Mouse (Mus musculus): ENCODE measurements at regions not wholly inside any gene's neighbourhood (a gene's known extent, or its start where the extent isn't known, plus 50 kb on each side); places are given as distances from the start of the nearest gene placed in this dataset.

- TF ChIP-seq EP300 (IDR thresholded peaks at IDR 0.05; ENCODE audit: low read depth in 1 of 2, low read length in 2 of 2): no peak
- no peak for TF ChIP-seq HCFC1 (IDR thresholded peaks at IDR 0.05; ENCODE audit: low read depth, low read length)
- no peak for TF ChIP-seq ZMIZ1 (IDR thresholded peaks at IDR 0.05; ENCODE audit: low read depth, low read length)
- TF ChIP-seq UBTF (IDR thresholded peaks at IDR 0.05; ENCODE audit: borderline replicate concordance, insufficient read depth, low read depth, low read length): no peak
- no peak for TF ChIP-seq CHD1 (IDR thresholded peaks at IDR 0.05; ENCODE audit: low read depth, low read length)
Measured at GRCm38 (mm10) chr3:65442946-65443345, 50.5 kb upstream of the Ssr3 start (continued).

GRCm38 (mm10) chr3:65442269-65442668 lies 49.8 kb upstream of the Ssr3 start:
- H3K36me3 ChIP-seq (ENCODE audit: control insufficient read depth in 1 of 2, insufficient read depth in 2 of 2, low read length in 2 of 2): peaks cover 0 to 6% of the 10 kb centered on the region in 2 experiments; a peak in 2 of 4 replicates
- no peak overlapping the region for H3K9ac ChIP-seq (ENCODE audit: control insufficient read depth, low read depth, low read length, poor library complexity, severe bottlenecking)
- H3K27ac ChIP-seq (ENCODE audit: control insufficient read depth, low read depth, low read length): no peak overlapping the region
- no peak overlapping the region for H3K4me3 ChIP-seq (ENCODE audit: control insufficient read depth in 1 of 2, insufficient read depth in 1 of 2, low read depth in 2 of 2, low read length in 2 of 2)
- peaks cover 0 to 5% of the 10 kb centered on the region in 2 experiments; a peak in 3 of 4 replicates for H3K4me1 ChIP-seq (ENCODE audit: control insufficient read depth in 1 of 2, insufficient read depth in 2 of 2, low read length in 2 of 2)
- TF ChIP-seq HCFC1 (IDR thresholded peaks at IDR 0.05; ENCODE audit: low read depth, low read length) (no peak), UBTF (IDR thresholded peaks at IDR 0.05; ENCODE audit: borderline replicate concordance, insufficient read depth, low read depth, low read length) (no peak), MYB (IDR thresholded peaks at IDR 0.05; ENCODE audit: low read depth, low read length) (no peak), MAZ (IDR thresholded peaks at IDR 0.05; ENCODE audit: low read depth, low read length) (no peak), NRF1 (IDR thresholded peaks at IDR 0.05; ENCODE audit: insufficient read depth, low read depth, low read length, poor library complexity, severe bottlenecking) (no peak), MXI1 (IDR thresholded peaks at IDR 0.05; ENCODE audit: low read depth, low read length) (no peak), RAD21 (IDR thresholded peaks at IDR 0.05; ENCODE audit: low read depth, low read length) (no peak), ELF1 (IDR thresholded peaks at IDR 0.05; ENCODE audit: low read depth, low read length) (no peak), E2F4 (IDR thresholded peaks at IDR 0.05; ENCODE audit: borderline replicate concordance, low read depth, low read length) (no peak), KAT2A (conservative IDR thresholded peaks at IDR 0.05; ENCODE audit: low read depth, low read length) (no peak), GABPA (IDR thresholded peaks at IDR 0.05; ENCODE audit: low read depth, low read length) (no peak), POLR2AphosphoS2 (IDR thresholded peaks at IDR 0.05; ENCODE audit: low read length) (no peak), RCOR1 (IDR thresholded peaks at IDR 0.05; ENCODE audit: low read depth, low read length) (no peak), TCF12 (IDR thresholded peaks at IDR 0.05; ENCODE audit: low read depth, low read length) (no peak), TBP (IDR thresholded peaks at IDR 0.05; ENCODE audit: low read depth, low read length) (no peak), MAX (IDR thresholded peaks at IDR 0.05; ENCODE audit: low read length) (no peak), JUND (IDR thresholded peaks at IDR 0.05; ENCODE audit: low read depth, low read length) (no peak), NELFE (IDR thresholded peaks at IDR 0.05; ENCODE audit: low read depth, low read length) (no peak)
- DNase-seq (ENCODE audit: low read depth, low spot score): no peak
- H3K9me3 ChIP-seq (replicated peaks; ENCODE audit: insufficient read depth, low read length): no peaks in the 10 kb centered on the region
- peaks cover 0 to 2% of the 10 kb centered on the region in 2 experiments; a peak in 1 of 4 replicates for H3K27me3 ChIP-seq (ENCODE audit: control insufficient read depth in 1 of 2, insufficient read depth in 2 of 2, low read length in 2 of 2)
- H3K79me2 ChIP-seq (ENCODE audit: control insufficient read depth, insufficient read depth, low read length, poor library complexity): no peaks in the 10 kb centered on the region

Measured in MEL (cell line).